Mouse (Mus musculus): ENCODE results near the gene Erlec1.
A peak's percentile ranks its signal among the peaks of the same experiment; 100 is the strongest.

The Erlec1 gene

DNA sequence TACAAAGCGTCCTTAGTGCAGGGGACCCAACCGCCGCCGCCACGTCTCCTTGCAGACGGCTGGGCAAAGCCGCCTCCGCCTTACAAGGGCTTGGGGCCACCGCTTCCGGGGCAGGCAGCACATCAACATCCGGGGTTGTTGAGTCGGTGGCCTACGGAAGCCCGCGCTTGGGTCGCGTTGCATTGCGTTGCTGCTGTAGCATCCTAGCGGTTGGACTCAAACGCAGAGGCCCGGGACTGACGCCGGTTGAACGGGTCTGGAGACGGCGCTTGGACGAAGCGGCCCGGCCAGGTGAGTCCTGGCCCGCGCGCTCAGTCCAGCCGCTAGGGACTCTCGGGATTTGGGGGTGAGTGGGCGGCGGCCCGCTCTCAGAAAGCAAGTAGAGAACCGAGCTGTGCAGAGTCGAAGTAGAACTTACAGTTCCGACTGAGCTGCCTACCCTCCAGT is at the start of gene Erlec1:
Erlec1 (minus strand) TSS at position 57 of the 447 bp plus-strand sequence.
- peak; percentile 81 to 87 for DNase-seq (ENCODE audit: low spot score in 2 of 2)

DNA sequence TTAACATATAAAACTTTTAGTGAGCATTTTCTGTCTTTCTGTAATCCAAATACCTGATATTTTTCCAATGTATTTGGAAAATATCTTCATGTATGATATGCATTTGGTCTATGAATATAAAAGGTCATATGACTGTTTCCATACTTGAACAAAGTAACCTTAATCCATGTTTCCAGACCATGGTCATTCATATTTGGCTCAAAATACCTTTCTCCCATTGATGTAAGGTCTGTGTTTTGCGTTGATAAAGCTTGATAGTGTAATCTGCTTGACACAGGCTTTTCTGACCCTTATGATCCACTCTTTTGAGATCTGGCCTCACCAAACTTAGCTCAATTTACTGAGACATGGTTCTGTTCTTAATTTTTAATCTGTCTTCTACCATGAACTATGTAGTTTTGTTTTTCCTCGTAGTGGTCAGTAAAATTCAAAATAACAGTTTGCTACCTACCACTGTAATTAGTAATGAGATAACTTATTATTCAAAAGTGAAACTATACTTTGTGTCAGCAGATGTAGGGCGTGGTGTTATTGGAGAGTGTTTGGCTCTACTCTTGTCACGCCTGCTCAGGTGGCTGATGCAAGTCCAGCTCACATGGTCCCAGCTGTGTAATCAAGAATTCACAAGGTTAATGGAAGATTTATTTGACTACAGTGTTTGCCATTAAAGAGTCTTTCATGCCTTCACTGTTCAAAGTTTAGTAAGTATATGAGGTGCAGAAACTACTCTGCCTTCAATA is 47.2 kb upstream of the Erlec1 start:
- DNase-seq (ENCODE audit: low spot score in 2 of 2): no peak

- DNase-seq (ENCODE audit: low spot score in 2 of 2): no peak
These were observed 45.9 kb upstream of the Erlec1 start for GRCm38 (mm10) chr11:31000028-31000427.

- DNase-seq (ENCODE audit: low spot score in 2 of 2): no peak
These were observed 44.6 kb upstream of the Erlec1 start for GRCm38 (mm10) chr11:30998704-30999103.

GRCm38 (mm10) chr11:30998199-30998598 is 44.1 kb upstream of the Erlec1 start:
- no peak for DNase-seq (ENCODE audit: low spot score in 2 of 2)

- DNase-seq (ENCODE audit: low spot score in 2 of 2): no peak
These were observed 42.5 kb upstream of the Erlec1 start for GRCm38 (mm10) chr11:30996670-30997069.

GRCm38 (mm10) chr11:30986625-30987017 is 32.5 kb upstream of the Erlec1 start:
- DNase-seq (ENCODE audit: low spot score in 2 of 2): no peak

DNA sequence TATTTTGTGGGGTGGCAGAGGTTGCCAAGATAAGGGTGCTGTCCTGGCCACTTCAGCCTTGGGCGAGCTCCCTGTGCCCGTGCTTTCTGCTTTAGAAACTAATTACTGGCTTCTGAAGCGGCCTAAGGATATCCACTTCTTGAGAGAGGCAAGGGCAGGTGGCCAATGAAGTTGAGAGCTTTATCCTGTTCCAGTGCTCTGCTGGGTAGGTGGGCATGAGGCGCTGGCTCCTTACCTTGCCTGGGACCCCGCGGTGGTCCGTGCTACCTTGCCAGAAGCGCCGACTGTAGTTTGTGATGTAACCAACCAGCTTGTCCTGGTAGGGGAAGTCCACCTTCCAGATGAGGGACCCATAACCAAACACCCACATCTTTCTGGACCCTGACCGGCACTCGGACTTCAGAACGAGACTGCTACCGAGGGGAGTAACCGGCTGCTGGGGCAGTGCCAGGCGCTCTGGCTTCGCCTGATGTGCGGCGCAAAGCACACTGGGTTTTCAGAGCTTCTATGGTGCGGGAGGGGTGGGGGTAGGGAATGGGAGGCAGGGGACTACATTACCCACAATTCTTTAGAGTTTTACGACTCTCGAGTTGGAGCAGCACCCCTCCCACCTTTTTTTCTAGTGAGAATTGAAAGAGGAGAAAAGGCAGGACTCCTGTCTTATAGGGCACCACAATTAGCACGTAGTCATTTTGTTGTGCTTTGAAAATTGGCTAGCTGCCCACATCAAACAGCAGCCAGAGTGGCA is 31.9 kb upstream of the Erlec1 start, which contains the start of gene Chac2:
Chac2 (minus strand) TSS at position 474 of the 748 bp plus-strand sequence.
- DNase-seq (ENCODE audit: low spot score in 2 of 2): peak; percentile 81 to 83

GRCm38 (mm10) chr11:30985237-30985636 is 31.1 kb upstream of the Erlec1 start:
- no peak for DNase-seq (ENCODE audit: low spot score in 2 of 2)

DNA sequence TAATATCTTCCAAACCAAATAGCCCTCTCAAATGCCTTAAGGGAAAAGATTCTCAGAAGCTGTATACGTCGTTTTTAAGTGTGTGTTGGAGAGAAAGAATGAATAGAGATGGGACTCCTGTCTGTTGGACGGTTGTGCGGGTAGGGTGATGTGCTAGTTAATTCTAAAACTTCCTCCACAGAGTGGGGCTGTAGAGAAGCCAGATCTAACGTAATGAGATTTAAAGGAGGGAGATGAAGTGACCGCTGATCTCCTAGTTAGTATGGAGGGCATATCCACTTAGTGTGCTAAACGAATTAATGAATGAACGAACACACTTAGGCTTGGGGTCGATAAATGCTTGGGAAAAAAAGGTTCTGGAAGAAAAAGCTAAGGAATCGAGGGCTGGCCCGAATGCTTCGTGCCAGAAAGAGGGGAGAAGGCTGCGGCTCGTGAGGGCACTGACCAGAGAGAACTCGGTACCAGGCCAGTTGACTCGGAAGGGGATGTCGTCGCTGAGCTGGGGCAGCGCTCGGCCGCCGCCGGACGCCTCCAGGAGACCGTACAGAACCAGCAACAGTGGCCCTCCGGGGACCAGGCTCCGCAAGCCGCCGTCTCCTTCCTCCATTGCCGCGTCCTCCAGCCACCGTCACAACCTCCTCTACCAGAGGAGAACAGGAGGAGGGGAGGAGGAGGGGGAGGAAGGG is 523 bp downstream of the Erlec1 start:
- DNase-seq (ENCODE audit: low spot score in 2 of 2): peak; percentile 21 to 60

GRCm38 (mm10) chr11:30952829-30953228 is 1.3 kb downstream of the Erlec1 start:
- DNase-seq (ENCODE audit: low spot score in 2 of 2): no peak

GRCm38 (mm10) chr11:30943522-30943921 is 10.6 kb downstream of the Erlec1 start:
- DNase-seq (ENCODE audit: low spot score in 2 of 2): no peak

DNA sequence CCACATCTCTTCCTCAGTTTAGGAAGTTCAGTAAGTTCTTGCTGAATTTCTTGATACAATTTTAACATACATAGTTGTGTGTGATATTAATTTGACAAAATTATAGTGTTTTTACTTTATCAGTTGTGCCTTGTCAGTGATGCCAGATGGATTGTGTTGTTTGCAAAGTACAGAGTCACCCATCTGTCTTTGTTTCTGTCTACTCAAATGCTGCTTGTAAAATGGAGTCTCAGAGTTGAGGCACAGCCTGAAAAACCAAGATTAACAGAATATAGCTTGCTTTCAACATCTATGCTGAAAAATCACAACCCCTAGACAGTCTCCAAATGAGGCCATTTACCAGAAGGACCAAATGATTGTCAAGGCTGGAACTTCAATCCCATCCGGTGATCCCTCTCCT is 25.6 kb downstream of the Erlec1 start:
- no peak for DNase-seq (ENCODE audit: low spot score in 2 of 2)

- DNase-seq (ENCODE audit: low spot score in 2 of 2): no peak
These were observed 26.1 kb downstream of the Erlec1 start for GRCm38 (mm10) chr11:30928079-30928478.

GRCm38 (mm10) chr11:30923283-30923682 is 30.9 kb downstream of the Erlec1 start:
- no peak for DNase-seq (ENCODE audit: low spot score in 2 of 2)

DNA sequence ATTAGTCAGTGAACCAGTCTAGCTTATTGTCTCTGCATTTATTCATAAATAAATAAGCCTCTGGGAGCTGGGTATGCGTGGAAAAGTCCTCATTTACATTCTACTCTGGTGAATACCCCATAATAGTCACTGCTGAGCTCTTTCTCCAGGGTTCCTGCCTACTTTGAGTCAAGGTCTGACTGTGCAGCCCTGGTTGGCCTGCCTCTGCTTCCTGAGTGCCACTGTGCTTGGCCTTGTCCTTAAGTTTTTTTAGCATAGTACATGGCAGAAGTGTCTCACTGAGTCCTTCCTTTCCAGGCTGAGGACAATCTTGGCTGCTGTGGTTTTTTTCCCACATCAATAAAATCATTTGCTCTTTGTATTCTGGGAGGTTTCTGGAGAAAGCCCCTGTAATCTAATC is 33.5 kb downstream of the Erlec1 start:
- no peak for DNase-seq (ENCODE audit: low spot score in 2 of 2)

- DNase-seq (ENCODE audit: low spot score in 2 of 2): no peak
These were observed 41.8 kb downstream of the Erlec1 start for GRCm38 (mm10) chr11:30912311-30912710.

- no peak for DNase-seq (ENCODE audit: low spot score in 2 of 2)
These were observed 54.8 kb downstream of the Erlec1 start for GRCm38 (mm10) chr11:30899312-30899711.

- no peak for DNase-seq (ENCODE audit: low spot score in 2 of 2)
These were observed 57.9 kb downstream of the Erlec1 start for GRCm38 (mm10) chr11:30896201-30896600.

GRCm38 (mm10) chr11:30888153-30888552 is 66.0 kb downstream of the Erlec1 start:
- DNase-seq (ENCODE audit: low spot score in 2 of 2): no peak

DNA sequence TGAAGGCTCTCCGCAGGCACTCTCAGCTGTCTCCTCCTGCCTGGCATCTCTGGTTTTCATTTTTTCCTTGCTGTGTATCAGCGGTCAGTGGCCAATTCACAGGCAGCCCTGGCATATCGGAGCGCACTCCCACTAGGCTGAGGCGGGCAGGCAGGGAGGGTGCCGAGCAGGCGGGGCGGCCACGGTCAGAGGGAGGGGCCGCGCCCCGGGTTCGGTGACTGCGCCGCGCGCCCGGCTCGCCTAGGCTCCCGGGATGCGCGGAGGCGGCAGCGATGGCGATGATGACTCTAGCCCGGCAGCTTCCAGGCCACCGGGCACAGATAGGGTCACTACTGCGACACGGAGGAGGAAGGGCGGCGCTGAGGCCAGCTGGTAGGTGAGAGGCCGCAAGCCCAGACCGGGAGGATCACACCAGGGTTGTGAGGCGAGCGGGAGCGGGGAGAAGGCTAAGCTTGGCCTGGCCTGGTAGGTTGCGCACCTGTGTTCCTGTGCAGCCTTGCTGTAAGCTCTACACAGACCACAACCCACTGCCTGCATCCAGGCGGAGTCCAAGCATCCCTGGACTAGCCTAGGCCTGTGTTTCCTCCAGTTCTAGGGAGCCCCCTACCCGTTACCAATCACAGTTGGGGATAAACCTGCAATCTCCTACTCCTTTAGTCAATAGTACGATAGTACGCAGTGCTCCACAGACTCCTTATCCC is 68.8 kb downstream of the Erlec1 start, which contains the start of the genes Gpr75 and Asb3:
Gpr75 (plus strand) TSS at position 188 of the 701 bp plus-strand sequence.
Asb3 (plus strand) TSS at position 246 of the 701 bp plus-strand sequence.
- DNase-seq (ENCODE audit: low spot score in 2 of 2): peak; percentile 38 to 63

Measured in urinary bladder, postnatal 4 days (tissue).